Mouse (Mus musculus) hindbrain, postnatal 0 days (tissue): ENCODE data around the gene Gsdme. TPM values are rescaled to one million over a fixed set of nuclear protein-coding genes. Genes with fewer than 3 reads are reported as not detected.

Experiments
- ATAC-seq: fragments of 200-750 bp; cut with Nextera tagmentation; 2 replicates; pipeline ENCODE4 v1.8.0; 2017; ENCODE audit warnings: mild to moderate bottlenecking, moderate TSS enrichment, moderate library complexity
- DNase-seq: peaks from one replicate; pipeline ENCODE4 v3.0.0-alpha.2; 2015; ENCODE audit warnings: low spot score
- H3K27ac ChIP-seq: fragments of 300-500 bp; sonication (generic); 2 replicates; pipeline ENCODE4 v1.5.1; 2014; ENCODE audit warnings: mild to moderate bottlenecking
- H3K27me3 ChIP-seq: fragments of 300-500 bp; sonication (generic); 2 replicates; pipeline ENCODE4 v1.6.1; 2014; ENCODE audit warnings: low read length, mixed read lengths; ENCODE audit not compliant: insufficient read depth
- H3K36me3 ChIP-seq: fragments of 300-500 bp; sonication (generic); 2 replicates; pipeline ENCODE4 v1.6.1; 2014; ENCODE audit warnings: low read length, mixed read lengths; ENCODE audit not compliant: insufficient read depth
- H3K4me1 ChIP-seq: fragments of 300-500 bp; sonication (generic); 2 replicates; pipeline ENCODE4 v1.6.1; 2014; ENCODE audit warnings: antibody characterized with exemption, low read length, mixed read lengths; ENCODE audit not compliant: insufficient read depth
- H3K4me2 ChIP-seq: fragments of 300-500 bp; sonication (generic); 2 replicates; pipeline ENCODE4 v1.6.1; 2014; ENCODE audit warnings: low read depth, mild to moderate bottlenecking, low read length, moderate library complexity, mixed read lengths
- H3K4me3 ChIP-seq: fragments of 300-500 bp; sonication (generic); 2 replicates; pipeline ENCODE4 v1.5.1; 2014; ENCODE audit warnings: low read length
- H3K9ac ChIP-seq: fragments of 300-500 bp; sonication (generic); replicated peaks from 2 replicates; pipeline ENCODE4 v1.6.1; 2014; ENCODE audit warnings: mild to moderate bottlenecking, low read length, moderate library complexity, mixed read lengths
- H3K9me3 ChIP-seq: fragments of 300-500 bp; sonication (generic); 2 replicates; pipeline ENCODE4 v1.6.1; 2016; ENCODE audit warnings: low read length, mixed read lengths
- CTCF ChIP-seq: IDR thresholded peaks from 2 replicates; pipeline ENCODE4 v1.5.1; 2016; ENCODE audit warnings: antibody characterized with exemption, control low read depth, low read depth
- WGBS: fragments of 180-500 bp; shearing (Covaris S2); extraction: QIAGEN DNeasy Blood & Tissue Kit; methylation state at CpG from one replicate; pipeline ENCODE4 v1.1.7; 2014; 5-methylcytosine and 5-hydroxymethylcytosine counted together
- polyA plus RNA-seq: library from polyadenylated mRNA; unstranded; fragments of >200 nt; fragmentation: Nextera tagmentation; extraction: Ambion mirVana; gene quantifications from 2 replicates; pipeline ENCODE4 v1.2.1, GENCODE M21; 2015
- total RNA-seq: library from RNA; depleted of rRNA; stranded (reverse); fragments of >200 nt; gene quantifications from 2 replicates; pipeline ENCODE4 v1.2.3, GENCODE M21; 2014

Gsdme gene
- total and polyA plus RNA-seq, 2 experiments from 2014 or later: 15.4 to 82.0 TPM

DNA sequence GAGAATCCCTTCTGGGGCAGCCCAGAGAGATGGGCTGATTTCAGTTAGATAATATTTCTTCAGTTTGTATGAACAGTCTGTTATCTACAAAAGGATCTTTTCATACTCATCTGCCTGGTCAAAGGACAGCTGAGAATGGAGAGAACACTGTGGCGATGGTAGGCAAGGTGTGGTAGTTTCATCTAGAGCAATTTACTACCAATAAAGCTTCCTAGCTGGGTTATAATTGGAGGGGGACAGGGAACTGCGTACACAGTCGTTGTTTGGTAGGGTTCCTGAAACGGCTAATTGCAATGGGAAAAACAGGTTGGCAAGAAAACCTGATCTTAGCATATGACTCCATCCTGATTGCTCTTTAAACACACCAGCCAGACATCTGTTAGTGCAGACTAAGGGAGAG, 10.3 kb upstream of the Gsdme start:
- H3K4me1 ChIP-seq: no peaks in the 10 kb centered on the region
- H3K9ac ChIP-seq: no peak overlapping the region
- no peak overlapping the region for H3K4me2 ChIP-seq
- ATAC-seq: no peak
- no peaks in the 10 kb centered on the region for H3K36me3 ChIP-seq
- WGBS: 82% methylated on average over 4 of the region's 4 CpGs
- no peaks in the 10 kb centered on the region for H3K9me3 ChIP-seq
- TF ChIP-seq CTCF: no peak
- no peak for DNase-seq
- H3K4me3 ChIP-seq: no peak overlapping the region
- H3K27ac ChIP-seq: no peak overlapping the region
- no peaks in the 10 kb centered on the region for H3K27me3 ChIP-seq

DNA sequence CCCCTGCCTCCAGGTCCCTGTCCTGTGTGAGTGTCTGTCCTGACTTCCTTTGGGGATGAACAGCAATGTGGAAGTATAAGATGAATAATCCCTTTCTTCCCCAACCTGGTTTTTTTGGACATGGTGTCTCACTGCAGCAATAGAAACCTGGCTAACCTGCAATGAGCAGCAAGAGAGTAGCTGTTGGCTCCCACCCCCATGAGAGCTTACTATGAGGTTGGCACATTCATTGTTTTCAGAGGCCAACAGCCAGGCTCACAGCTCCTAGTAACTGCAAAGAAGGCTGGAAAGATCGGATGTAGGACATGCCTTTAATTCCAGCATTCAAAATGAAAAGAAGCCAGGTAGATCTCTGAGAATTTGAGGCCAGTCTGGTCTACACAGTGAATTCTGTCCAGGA, 9.8 kb upstream of the Gsdme start:
- Histone ChIP-seq H3K9me3 (no peaks in the 10 kb centered on the region), H3K27me3 (no peaks in the 10 kb centered on the region), H3K9ac (no peak overlapping the region), H3K4me2 (no peak overlapping the region), H3K36me3 (no peaks in the 10 kb centered on the region), H3K4me1 (no peaks in the 10 kb centered on the region), H3K4me3 (no peak overlapping the region), H3K27ac (no peak overlapping the region)
- DNase-seq: no peak
- no peak for ATAC-seq
- TF ChIP-seq CTCF: no peak
- 67% methylated on average over 1 of the region's 1 CpGs for WGBS

DNA sequence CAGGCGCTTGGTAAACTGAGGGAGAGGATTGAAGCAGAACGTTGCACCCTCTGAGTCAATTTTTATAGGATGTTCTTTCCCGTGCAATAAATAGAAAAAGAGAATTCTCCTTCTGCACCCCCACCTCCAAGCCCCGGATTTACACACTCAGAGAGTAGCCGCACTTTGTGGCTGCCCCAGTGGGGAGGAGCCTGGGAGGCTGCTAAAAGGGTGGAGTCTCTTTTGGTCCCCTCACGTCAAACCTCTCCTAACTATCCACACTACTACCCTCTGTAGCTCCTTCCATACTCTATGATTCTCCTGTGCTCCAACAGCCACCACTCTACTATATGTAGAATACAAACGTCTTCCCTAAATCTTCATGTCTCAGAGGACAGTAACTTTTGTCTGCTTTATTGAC, 1.4 kb downstream of the Gsdme start:
- H3K9ac ChIP-seq: peak overlapping the region; percentile 75
- no peaks in the 10 kb centered on the region for H3K27me3 ChIP-seq
- no peak for TF ChIP-seq CTCF
- H3K4me1 ChIP-seq: peaks cover 14% of the 10 kb centered on the region
- peak overlapping the region; percentile 38 for H3K4me3 ChIP-seq
- H3K4me2 ChIP-seq: peak overlapping the region; percentile 75
- H3K27ac ChIP-seq: peak overlapping the region; percentile 84
- H3K9me3 ChIP-seq: no peaks in the 10 kb centered on the region
- 31% methylated on average over 7 of the region's 7 CpGs for WGBS
- H3K36me3 ChIP-seq: no peaks in the 10 kb centered on the region
- peak; percentile 30; the same call in 1 of the 2 replicates for ATAC-seq
- no peak for DNase-seq

DNA sequence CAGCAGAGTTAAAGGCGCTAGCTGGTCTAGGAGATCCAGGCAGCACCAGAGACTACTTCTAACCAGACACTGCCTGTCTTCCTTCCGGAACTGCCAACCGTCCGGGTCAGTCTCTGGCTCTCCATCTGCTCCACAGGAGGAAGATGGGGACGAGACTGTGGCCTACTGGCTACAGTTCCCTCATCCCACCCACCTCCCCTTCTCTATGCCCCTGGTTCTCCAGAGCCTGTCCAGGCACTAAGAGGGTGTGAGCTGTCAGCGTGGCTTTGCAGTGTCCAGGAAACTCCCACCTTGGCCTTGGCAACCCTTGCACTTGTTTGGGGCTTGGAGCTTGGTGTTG, 1.8 kb downstream of the Gsdme start:
- TF ChIP-seq CTCF: no peak
- no peaks in the 10 kb centered on the region for H3K9me3 ChIP-seq

DNA sequence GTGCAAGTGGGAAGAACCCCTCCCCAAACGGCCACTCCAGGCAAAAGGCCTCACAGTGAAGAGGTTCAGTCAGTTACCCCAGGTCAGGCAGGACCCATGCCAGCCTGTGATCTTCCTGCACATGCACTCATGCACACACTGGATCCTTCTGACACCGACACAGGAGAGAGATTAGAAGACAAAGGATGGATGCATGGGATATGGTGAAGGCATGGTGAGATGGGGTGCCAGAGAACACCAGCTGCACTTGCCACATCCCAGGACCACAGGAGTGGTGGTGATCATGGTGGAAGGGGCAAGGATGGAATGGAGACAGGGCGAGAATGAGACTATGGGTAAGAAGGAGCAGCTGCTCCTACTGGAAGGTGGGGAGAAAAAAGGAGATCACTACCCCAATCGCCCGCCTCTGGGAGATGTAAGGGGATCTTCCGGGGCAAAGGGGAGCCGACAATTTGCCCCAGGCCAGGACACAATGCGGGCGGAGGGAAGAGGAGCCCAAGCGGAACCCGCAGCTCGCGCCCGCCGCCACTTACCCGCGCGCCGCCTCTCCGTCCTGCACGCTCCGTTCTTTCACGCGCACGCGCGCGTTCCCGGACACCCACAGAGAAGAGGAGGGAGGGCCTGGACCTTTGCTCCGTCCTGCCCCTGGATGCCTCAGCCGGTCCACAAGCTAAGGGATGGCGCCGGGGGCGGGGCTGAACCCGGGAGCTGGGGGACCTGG, 2.3 kb downstream of the Gsdme start:
- H3K9ac ChIP-seq: peak overlapping the region; percentile 75
- H3K9me3 ChIP-seq: no peaks in the 10 kb centered on the region
- DNase-seq (peak; percentile 91), ATAC-seq (peak; percentile 96)
- H3K4me1 ChIP-seq: peaks cover 14% of the 10 kb centered on the region
- H3K4me2 ChIP-seq: peak overlapping the region; percentile 75
- H3K27ac ChIP-seq: peak overlapping the region; percentile 84
- no peak for TF ChIP-seq CTCF
- H3K4me3 ChIP-seq: peak overlapping the region; percentile 38
- no peaks in the 10 kb centered on the region for H3K36me3 ChIP-seq
- no peaks in the 10 kb centered on the region for H3K27me3 ChIP-seq
- 5% methylated on average over 33 of the region's 35 CpGs for WGBS

More for the DNA sequence above, 1.8 kb downstream of the Gsdme start:
- Histone ChIP-seq H3K9ac (peak overlapping the region; percentile 75), H3K36me3 (no peaks in the 10 kb centered on the region), H3K4me2 (peak overlapping the region; percentile 75), H3K4me3 (peak overlapping the region; percentile 38), H3K4me1 (peaks cover 14% of the 10 kb centered on the region), H3K27me3 (no peaks in the 10 kb centered on the region), H3K27ac (peak overlapping the region; percentile 84)
- peak; percentile 76; the same call in 1 of the 2 replicates for ATAC-seq
- 0% methylated on average over 6 of the region's 6 CpGs for WGBS
- no peak for DNase-seq

DNA sequence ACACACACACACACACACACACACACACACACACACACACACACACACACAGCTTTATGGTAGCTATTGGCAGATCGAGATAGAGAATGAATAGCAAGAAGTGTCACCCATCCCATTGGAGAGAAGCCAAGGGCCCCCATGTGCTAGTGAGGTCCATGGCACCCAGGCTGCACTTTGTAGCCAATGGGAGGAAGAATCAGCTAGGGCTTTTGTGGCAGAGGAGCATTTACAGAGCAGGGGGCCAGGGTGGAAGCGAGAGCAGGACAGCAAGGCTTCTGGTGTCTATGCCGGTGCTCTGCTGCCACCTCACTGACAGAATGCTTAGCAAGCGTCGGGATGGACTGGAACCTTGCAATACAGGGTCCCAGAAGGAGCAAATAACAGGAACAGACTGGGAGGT, 8.3 kb downstream of the Gsdme start:
- DNase-seq: no peak
- no peak for TF ChIP-seq CTCF
- ATAC-seq: no peak
- no peak overlapping the region for H3K4me3 ChIP-seq
- no peak overlapping the region for H3K4me2 ChIP-seq
- H3K36me3 ChIP-seq: no peaks in the 10 kb centered on the region
- H3K27me3 ChIP-seq: no peaks in the 10 kb centered on the region
- H3K9me3 ChIP-seq: no peaks in the 10 kb centered on the region
- no peak overlapping the region for H3K9ac ChIP-seq
- WGBS: 62% methylated on average over 5 of the region's 5 CpGs
- no peaks in the 10 kb centered on the region for H3K4me1 ChIP-seq
- H3K27ac ChIP-seq: no peak overlapping the region

DNA sequence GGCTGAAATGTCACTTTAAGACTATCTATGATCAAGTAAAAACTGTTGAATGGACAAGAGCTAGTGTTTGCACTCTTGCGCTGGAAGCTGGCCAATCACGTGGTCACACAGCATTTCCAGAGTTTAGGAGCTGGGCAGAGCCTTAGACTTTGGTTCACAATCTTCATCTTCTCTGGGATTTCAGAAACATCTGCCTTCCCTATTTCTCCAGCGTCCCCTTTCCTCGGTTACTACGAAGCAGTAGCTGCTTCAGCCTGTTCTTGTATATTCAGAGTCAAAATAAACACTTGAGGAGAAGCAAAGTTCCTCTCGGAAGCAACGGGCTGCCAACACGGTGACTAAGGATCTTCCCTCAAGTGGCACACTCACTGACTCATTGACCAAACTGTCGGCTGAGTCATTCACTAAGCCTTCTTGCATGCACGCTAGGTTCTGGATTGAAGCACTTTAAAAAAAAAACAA, 8.9 kb downstream of the Gsdme start:
- H3K27me3 ChIP-seq: no peaks in the 10 kb centered on the region
- no peak for DNase-seq
- H3K9me3 ChIP-seq: no peaks in the 10 kb centered on the region
- ATAC-seq: no peak
- H3K36me3 ChIP-seq: no peaks in the 10 kb centered on the region
- H3K4me1 ChIP-seq: no peaks in the 10 kb centered on the region
- H3K4me2 ChIP-seq: no peak overlapping the region
- TF ChIP-seq CTCF: no peak
- H3K4me3 ChIP-seq: no peak overlapping the region
- WGBS: 65% methylated on average over 10 of the region's 10 CpGs
- H3K9ac ChIP-seq: no peak overlapping the region
- H3K27ac ChIP-seq: no peak overlapping the region
